Mouse (Mus musculus) 3134 (cell line): Measurements from ENCODE around the gene Hsph1.

Experiments
- DNase-seq: peaks from one replicate; pipeline ENCODE4 v3.0.0-alpha.2; 2011; ENCODE audit warnings: low spot score; ENCODE audit not compliant: insufficient read length; ENCODE audit errors: extremely low read depth

The Hsph1 gene

GRCm38 (mm10) chr5:149636075-149636920, at the start of gene Hsph1:
Gene Hsph1, minus strand, starts transcription at chr5:149636376.
- peak; percentile 99 for DNase-seq

GRCm38 (mm10) chr5:149680946-149681345, 44.8 kb upstream of the Hsph1 start:
- DNase-seq: no peak

- DNase-seq: no peak
Observed at GRCm38 (mm10) chr5:149679886-149680285, 43.7 kb upstream of the Hsph1 start.

GRCm38 (mm10) chr5:149679362-149679761, 43.2 kb upstream of the Hsph1 start:
- no peak for DNase-seq

GRCm38 (mm10) chr5:149678990-149679348, 42.8 kb upstream of the Hsph1 start:
- no peak for DNase-seq

- DNase-seq: peak; percentile 82
Observed at GRCm38 (mm10) chr5:149678100-149678989, 42.2 kb upstream of the Hsph1 start, which contains the start of gene B3glct. Gene B3glct, plus strand, starts transcription at chr5:149678230.

GRCm38 (mm10) chr5:149677196-149677595, 41.0 kb upstream of the Hsph1 start:
- peak; percentile 54 for DNase-seq

GRCm38 (mm10) chr5:149663417-149663816, 27.2 kb upstream of the Hsph1 start:
- no peak for DNase-seq

- DNase-seq: no peak
Observed at GRCm38 (mm10) chr5:149662980-149663379, 26.8 kb upstream of the Hsph1 start.

- DNase-seq: no peak
Observed at GRCm38 (mm10) chr5:149661428-149661827, 25.3 kb upstream of the Hsph1 start.

GRCm38 (mm10) chr5:149659414-149659780, 23.2 kb upstream of the Hsph1 start:
- no peak for DNase-seq

GRCm38 (mm10) chr5:149658741-149659413, 22.7 kb upstream of the Hsph1 start:
- DNase-seq: no peak

GRCm38 (mm10) chr5:149658022-149658421, 21.8 kb upstream of the Hsph1 start:
- no peak for DNase-seq

- no peak for DNase-seq
Observed at GRCm38 (mm10) chr5:149655636-149656035, 19.5 kb upstream of the Hsph1 start.

- no peak for DNase-seq
Observed at GRCm38 (mm10) chr5:149650179-149650553, 14.0 kb upstream of the Hsph1 start.

- DNase-seq: no peak
Observed at GRCm38 (mm10) chr5:149649499-149650178, 13.5 kb upstream of the Hsph1 start.

- no peak for DNase-seq
Observed at GRCm38 (mm10) chr5:149648895-149649406, 12.8 kb upstream of the Hsph1 start.

- DNase-seq: no peak
Observed at GRCm38 (mm10) chr5:149648196-149648595, 12.0 kb upstream of the Hsph1 start.

- DNase-seq: no peak
Observed at GRCm38 (mm10) chr5:149647367-149648115, 11.4 kb upstream of the Hsph1 start.
